Mouse (Mus musculus): ENCODE results near the gene Daam1. TPM values are rescaled to one million over a fixed set of nuclear protein-coding genes. Genes with fewer than 3 reads are reported as not detected.

Gene Daam1
- total RNA-seq, 4 experiments from 2014 or later = 62.2 to 67.0 (median 64.0) TPM

DNA sequence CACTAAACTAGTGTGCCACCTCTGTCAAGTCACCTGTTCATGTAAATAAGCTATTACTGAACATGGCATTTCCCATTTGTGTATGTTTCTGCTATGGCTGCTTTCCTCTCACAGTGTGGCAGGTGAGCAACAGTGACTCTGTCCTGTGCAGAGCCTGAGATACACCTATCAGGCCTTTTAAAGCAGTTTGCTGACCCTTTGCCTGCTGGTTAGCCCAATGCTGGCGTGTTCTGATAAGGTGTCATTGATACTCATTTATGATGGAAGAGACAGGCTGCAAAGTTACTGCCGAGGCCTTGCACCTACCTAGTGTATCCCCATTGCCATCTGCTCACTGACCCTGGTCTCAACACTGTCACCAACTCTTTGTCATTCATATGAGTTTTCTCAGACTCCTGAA is 99.0 kb downstream of the Daam1 start:
- no peak for DNase-seq (ENCODE audit: low spot score in 2 of 2)

DNA sequence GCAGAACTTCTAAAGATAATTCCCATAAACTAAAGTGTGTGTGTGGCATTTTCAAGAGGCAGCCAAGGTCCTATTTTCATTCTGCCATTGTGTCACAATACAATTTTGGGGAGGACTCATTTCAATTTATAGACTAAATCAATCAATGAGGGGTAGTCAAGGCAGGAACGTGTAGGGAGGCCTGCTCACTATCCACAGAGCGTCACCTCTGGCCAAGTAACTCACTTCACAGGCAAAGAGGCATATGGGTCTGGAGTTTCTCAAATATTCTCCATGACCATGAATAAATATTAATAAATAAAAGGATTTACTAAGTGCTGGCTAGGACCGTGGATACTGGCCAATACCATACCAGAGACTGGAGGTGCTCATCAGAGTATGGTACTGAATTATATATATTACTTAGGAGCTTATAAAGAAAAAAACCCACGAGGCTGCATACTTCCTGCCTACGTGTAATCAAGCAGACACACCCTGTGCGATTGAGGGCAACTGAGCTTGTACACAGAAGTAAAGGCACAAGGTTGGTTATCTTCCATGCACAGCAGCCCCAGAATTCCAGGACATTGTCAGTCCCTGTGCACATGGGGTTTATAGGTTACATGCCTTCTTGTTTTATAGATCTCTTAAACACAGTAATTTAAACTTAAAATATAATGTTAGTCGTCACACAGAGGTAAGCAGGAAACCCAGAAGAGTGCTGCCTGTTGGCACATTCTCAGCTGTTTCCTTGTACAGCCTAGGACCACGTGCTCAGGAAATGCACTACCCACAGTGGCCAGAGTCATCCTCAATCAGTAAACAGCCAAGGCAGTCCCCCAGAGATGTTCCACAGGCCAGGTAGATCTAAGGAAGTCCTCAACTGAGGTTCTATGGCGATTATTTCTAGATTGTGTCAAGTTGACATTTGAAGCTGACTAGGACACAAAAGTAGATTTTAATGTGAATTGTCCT is 101.8 kb downstream of the Daam1 start:
- DNase-seq (ENCODE audit: low spot score in 2 of 2) = no peak

DNA sequence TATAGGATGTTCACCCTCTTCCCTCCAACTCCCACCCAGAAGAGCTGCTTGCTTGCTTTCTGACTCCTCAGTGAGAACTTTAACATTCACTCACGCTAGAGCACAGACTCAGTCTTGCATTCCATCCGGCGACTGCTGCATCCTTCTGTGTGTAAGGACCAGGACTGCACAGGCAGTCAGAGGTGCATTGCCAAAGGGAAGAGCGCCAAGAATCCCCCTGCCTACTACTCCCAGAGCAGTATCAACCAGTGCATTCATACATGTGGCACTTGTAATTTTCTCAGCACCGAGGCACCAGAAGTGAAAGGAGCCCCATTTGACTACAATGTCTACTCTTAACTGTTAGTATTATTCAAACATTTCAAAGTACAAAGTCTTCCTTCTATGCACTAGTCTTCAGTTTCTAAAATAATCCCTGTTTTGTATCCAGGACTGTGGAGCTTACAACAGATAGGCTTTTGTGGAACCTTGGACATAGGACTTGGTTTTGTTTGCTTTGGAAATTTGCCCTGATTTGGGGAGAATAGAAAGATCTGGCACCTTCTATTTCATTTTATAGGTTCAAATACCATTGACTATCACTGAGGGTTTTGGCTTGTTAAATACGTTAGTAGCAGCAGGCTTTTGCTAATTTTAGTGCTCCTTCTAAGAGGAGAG is 103.2 kb downstream of the Daam1 start:
- DNase-seq (ENCODE audit: low spot score in 2 of 2) = no peak

DNA sequence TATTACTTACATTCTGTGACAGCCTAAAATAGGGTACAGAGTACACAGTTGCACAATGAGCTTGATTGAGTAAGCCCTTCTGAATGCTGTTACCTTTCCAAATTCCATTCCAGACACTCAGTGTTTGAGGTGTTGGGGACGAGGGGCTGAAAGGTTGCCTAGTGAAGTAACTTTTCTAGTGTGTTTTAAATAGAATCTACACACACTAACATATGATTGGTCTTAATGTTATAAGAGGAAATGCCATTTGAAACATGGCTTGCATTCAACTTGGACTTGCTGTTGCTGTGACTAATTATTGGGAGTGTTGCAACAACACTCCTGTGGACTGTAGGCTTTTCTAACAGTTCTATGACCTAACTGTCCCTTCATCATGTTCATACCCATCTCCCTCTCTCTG is 105.8 kb downstream of the Daam1 start:
- no peak for DNase-seq (ENCODE audit: low spot score in 2 of 2)

DNA sequence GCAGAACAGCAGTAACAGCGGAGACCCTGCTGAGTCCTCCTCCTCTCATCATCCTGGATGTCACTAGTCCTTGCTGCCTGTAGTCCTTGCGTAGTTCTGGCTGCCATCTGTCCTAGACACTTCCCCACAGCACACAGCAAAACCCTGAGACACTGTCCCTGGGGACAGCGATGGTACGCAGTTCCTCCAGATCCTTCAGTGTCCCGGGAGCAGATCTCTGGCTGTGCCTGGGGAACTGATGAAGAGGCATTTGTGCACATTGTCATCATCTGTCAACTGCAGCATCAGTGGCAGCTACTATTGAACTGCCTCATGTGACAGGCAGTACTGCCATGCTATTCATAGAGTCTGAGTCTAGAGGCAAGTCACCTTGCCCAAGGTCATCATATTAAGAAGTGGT is 107.6 kb downstream of the Daam1 start:
- no peak for DNase-seq (ENCODE audit: low spot score in 2 of 2)

DNA sequence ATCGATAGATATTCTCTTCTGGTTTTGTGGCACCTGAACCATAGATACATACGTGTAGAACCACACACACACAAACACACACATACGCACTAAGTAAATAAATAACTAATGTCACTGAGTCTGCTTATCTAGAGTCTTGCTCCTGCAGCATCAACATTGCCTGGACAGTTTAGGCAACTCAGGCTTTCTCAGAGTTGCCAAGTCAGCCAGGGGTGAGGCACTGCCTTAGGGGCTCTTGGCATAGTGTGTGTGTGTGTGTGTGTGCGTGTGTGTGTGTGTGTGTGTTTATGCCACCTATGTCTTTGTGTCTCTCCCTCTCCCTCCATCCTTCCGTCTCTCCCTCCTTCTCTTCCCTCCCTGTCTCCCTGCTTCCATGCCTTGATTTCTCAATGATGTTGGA is 110.4 kb downstream of the Daam1 start:
- DNase-seq (ENCODE audit: low spot score in 2 of 2) = no peak

DNA sequence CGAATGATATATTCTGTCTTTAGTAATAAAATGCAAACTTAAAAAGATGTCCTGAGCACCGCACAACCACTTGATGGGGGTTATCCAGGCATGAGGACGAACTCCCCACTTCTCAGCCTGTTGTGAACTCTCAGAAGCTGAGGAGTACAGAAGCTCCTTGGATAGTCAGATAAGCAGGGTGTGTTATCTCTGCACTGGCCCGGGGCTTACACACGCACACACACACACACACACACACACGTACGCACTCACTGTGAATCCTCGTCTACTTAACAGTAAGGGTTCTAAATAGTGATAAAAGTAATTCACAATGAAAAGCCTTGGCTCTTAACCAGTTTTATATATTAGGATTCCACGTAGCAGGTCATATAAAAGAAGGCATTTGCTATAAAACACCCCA is 112.2 kb downstream of the Daam1 start:
- no peak for DNase-seq (ENCODE audit: low spot score in 2 of 2)

DNA sequence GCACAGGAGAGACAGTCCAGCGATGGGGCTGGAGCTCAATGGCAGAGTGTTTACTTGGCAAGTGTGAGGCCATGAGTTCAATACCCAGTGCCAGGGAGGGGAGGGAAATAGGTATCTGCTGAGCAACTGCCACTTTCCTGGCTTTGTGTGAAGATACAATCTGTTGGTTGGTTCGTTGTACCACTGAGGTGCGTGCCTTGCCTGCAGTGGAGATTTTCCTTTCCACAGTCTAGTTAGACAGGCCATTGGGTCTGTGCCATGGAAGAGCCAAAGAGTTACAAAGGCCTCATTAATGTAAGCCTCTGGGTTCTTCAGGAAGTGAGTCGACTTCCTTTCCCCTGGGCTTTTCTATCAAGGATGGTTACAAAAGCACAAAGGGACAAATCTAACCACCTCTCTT is 112.8 kb downstream of the Daam1 start:
- DNase-seq (ENCODE audit: low spot score in 2 of 2) = no peak

DNA sequence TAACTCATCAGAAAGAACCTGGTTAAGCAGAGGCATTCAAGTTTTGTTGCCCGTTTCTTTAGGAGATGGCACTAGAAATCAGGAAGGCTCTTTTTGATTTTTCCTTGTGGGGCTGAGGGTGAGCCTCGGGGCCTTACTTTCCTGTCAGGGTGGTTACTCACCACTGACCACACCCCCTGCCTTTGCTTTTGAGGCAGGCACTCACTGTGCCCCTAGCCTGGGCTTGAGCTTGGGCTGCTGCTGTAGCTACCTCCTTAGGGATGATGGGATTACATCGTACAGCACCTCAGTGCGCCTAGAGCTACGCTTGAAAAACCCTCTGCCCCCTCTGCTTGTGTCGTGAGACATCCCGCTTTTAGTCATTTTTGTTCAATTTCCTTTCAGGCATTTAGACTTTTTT is 115.0 kb downstream of the Daam1 start:
- DNase-seq (ENCODE audit: low spot score in 2 of 2) = no peak

DNA sequence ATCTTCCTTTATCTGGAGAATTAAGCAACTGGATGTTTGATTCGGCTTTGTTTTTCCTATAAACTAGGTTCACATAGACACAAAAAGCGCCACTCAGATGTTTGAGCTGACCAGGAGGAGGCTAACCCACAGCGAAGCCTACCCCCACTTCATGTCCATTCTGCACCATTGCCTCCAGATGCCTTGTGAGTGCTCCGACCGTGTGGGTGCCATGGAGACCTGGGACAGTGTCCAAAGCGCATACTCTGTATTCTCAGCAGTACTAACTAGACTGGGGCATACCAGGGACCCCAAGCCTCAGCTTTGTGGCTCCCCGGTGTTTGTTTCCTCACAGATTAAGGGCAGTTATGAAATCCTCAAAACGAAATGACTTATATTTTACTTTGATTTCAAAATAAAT is 115.6 kb downstream of the Daam1 start:
- DNase-seq (ENCODE audit: low spot score in 2 of 2) = no peak

DNA sequence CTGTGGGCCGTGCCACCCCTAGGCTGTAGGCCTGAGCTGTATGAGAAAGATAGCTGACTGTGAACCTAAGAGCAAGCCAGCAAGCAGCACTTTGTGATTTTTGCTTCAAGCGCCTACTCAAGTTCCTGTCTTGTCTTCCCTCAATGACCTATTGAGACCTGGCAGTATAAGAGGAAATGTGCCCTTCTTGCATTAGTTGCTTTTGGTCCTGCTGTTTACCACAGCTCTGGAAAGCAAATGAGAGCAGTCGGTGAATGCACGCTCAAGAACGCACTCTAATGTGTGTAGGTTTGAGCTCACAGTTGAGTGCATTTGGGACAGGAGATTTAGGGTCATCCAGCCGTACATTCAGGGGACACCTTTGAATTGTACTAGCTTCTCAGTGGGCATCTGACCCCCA is 118.1 kb downstream of the Daam1 start:
- no peak for DNase-seq (ENCODE audit: low spot score in 2 of 2)

DNA sequence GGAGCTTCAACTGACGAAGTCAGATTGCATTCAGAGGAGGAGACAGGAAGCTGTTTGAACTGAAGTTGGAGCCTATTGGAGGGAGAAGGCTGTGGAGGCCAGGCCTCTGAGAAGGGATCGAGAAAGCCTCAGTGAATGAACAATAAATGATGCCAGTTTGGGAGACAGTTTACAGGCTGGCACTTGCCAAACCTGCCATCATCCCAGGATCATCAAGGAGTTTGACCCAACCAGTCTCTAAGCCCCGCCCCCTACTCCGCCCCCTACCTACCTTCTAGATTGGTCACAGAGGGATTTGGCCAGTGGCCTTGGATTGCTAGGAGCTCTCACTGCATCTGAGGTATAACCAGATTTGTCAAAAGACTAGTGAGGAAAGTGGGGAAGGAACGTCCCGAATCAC is 118.7 kb downstream of the Daam1 start:
- no peak for DNase-seq (ENCODE audit: low spot score in 2 of 2)

DNA sequence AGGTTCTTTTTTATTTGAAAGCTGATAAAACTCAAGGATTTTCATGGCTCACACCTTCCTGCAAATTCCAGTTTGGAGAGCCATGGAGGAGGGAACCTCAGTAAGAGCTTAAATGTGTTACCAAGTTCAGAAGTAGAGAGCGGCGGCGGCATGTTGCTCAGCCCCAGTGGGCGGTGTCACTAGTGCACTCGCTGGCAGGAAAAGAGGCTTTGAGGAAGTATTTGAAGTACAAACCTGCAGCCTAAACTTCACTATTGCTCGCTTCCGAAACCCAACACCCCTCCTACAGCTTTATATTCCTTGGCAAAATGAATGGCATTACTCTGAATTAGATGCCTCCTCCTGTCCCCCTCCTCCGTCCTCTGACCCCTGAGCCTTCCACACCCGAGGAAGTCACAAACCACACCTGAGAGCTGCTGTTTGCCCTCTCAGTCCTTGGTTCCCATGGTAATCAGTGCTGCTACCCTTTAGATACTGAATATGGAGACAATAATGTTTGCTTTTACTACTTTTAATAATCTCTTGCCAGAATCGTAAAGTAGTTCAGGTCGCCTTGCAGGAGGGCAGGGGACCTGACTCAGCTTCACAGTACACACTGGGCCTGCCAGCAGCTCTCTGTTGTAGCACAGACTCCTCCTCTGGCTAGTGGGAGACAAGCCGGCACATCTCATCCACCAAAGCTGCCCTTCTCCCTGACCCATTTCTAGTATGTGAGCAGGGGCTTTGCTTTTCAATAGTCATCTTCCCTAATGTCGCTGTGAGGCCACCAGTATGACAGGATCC is 119.4 kb downstream of the Daam1 start:
- DNase-seq (ENCODE audit: low spot score in 2 of 2) = no peak

DNA sequence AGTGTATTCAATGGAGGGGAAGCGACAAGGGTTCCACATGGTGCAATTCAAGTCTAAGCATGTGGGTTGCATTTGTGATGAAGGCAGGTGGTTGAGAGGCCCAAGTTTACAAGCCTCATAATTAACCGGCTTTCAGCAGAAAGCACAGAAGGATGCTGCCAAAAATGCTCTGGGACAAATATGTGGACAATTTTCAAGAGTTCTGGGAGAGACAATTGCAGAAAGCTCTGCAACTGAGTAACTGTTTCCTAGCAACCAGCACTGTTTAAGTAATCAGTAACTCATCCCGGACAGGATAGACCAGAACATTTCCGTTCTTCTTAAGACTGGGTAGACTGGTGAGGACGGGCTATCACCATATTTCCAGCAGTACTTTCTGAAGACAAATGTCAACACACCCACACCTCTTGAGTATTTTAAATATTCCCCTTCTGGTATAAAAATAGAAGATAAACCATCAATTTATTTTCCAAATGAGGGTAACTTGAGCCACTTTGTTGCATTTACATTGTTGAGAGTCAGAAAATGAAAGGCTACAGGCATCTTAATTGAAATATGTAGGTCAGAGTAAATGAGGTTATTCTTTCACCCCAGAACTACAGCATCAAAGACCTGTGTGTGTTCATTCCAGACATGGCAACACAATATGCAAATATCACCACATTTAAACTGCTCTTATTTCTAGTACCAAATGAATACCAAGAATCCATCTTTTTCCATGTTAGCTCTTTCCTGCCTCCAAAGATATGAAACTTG is 123.5 kb downstream of the Daam1 start:
- peak; percentile 76 to 83 for DNase-seq (ENCODE audit: low spot score in 2 of 2)

DNA sequence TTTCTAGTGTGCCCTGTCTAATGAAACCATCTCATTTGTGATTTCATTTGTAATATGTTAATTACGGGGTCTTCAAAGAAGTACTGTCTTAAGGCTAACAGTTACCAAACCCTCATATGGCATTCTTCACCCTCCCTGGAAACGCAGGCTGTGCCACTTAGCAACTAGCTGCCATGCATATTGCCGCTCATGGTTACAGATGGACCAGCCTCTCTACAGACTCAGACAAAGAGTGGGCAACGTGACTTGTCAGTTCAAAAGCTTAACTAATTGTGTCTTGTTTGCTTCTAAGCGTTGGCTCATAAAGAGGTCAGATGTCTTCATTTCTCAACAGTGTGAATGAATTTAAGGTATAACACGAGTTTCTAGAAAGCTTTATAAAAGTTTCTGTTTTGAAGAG is 126.1 kb downstream of the Daam1 start:
- no peak for DNase-seq (ENCODE audit: low spot score in 2 of 2)

DNA sequence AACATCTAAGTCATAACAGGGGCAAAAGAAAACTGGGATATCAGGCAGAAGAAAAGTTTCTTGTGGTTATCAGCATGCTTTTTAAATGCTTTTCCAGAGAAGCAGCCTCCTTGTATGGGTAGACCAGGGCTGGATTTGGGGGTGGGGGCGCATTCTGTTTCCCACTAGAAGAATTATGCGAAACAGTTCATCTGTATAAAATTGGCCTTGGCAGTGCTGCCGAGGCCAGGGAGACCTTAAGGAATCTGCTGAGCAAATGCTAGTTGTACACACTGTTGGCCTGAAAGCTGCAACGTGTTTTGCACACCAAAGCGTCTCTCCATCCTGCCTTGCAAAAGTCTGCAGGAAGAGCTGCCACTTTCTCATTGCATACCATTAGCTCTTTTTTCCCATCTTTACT is 126.6 kb downstream of the Daam1 start:
- no peak for DNase-seq (ENCODE audit: low spot score in 2 of 2)

DNA sequence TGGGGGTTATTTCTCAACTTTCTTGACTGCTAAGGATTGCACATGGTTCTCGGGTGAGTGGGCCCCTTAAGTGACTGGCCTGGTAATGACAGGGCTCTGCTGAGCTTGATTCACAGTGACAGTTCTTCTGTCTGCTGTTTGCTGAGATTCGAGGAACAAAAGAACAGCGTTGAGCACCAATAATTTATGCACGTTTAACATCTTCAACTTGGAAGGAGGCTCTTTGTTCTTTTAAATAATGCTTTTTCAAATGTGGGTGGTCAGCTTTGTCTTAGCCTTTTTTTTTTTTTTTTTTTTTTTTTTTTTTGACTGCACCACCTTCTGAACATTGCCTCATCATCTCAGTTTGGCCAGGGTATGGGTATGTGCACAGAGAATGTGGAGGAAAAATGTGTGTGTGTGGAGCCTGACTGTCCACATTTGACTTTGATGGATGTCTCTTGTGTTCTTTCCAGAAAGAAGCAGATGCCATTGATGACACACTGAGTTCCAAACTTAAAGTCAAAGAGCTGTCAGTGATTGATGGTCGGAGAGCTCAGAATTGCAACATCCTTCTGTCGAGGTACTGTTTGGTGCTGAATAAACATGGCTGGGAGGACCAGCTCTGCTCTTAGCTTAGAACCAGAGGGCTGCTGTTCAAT is 128.6 kb downstream of the Daam1 start:
- DNase-seq (ENCODE audit: low spot score in 2 of 2) = no peak

DNA sequence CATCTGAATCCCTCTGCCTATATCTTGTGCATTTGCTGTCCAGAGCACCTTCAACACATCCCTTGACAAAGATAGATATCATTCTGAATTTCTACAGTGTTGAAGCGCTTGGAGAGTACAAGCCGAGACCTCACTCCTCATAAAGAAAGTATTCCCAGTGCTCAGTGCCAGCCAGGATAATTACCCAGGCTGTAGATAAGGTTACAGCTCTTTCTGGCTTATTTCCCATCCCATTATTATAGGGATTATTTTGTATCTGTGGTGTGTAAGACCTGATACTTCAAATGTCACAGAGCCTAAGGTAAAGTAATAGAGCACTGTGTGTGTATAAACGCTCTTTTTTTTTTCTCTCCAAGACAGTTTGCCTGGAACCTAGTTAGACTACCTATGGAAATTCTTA is 130.8 kb downstream of the Daam1 start:
- no peak for DNase-seq (ENCODE audit: low spot score in 2 of 2)

DNA sequence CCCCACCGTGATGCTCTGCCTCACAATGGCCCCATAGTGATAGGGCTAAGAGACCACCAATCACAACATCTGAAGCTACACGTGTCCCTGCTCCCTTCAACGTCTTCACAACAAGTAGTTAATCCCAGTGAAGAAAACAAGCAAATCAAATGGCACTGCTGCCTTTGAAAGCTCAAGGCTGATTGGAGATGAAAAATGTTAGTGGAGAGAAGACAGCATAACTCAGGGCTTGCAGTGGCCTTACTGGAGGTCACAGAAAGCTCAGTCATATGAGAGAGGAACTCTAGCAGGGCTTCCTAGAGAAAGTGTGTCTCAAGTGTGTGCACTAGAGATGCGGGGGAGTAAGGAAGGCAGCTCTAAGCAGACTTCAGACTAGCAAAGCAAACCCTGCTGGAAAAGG is 131.7 kb downstream of the Daam1 start:
- no peak for DNase-seq (ENCODE audit: low spot score in 2 of 2)

DNA sequence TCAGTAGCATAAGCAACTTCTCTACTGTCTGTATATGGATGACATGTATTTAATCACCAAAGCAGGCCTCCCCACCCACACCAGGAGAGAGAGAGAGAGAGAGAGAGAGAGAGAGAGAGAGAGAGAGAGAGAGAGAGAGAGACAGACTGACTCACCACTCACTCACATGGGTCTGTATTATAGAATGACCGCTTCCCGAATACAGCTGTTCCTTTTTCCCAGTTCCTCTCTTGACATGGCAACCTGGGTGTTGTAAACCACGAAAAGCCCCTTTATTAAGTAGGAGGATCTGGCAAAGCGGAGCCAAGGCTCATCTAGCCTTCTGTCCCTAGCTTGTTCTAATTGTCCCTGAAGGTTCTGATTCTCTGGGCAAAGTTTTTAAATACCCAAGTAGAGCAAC is 137.7 kb downstream of the Daam1 start:
- DNase-seq (ENCODE audit: low spot score in 2 of 2) = no peak

DNA sequence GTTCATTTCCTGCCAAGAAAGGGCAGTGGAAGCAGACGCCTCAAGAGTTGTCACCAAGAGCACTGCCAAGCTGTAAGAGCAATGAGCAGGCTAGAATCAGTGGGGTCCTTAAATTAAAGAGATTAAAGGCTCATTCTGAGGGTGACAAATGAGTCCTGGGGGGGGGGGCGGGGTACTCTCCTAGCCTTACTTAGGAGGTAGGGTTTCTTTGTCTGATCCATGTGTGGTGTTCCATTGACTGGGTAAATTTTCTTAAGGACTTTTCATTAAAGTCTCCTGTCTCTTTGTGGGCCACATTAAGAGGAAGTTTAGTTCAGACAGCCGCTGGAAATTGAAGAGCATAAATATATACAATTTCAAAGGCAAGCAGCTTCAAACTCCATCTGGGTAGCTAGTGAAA is 138.1 kb downstream of the Daam1 start:
- no peak for DNase-seq (ENCODE audit: low spot score in 2 of 2)
